In the genomic region with DNA sequence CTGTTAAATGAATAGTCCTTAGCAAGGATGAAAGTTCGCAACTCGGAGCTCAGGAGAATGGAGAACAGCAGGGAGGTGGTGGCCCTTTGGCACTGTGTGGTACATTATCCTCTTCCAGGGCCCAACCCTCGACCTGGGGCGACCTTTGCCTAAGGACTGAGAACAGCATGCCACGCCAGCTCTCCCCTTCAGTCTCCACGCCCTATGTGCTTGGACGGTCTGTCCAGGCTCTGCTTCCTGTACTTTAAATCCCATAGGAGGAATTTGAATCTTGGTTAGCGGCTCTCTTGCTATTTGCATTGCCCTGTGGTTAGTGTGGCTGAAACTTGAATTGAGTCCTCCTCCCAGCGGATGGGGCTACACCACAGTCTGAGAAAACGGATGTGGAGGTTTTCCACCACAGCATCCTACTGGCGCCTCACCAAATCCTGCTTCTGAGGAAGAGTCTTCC, we compare ENCODE assay signal across 8 mouse cellular contexts. TPM values are rescaled to one million over a fixed set of nuclear protein-coding genes. Genes with fewer than 3 reads are reported as not detected.
DNase-seq lines count a peak whose midpoint lies in the region; ATAC-seq and TF ChIP-seq lines count a peak whose summit lies in the region.

No protein-coding gene starts in this region.

- H3K36me3 ChIP-seq in testis, adult 2 months (ENCODE audit: control insufficient read depth, insufficient read depth, low read length): no peaks in the 10 kb centered on the region
- no peaks in the 10 kb centered on the region for H3K36me3 ChIP-seq in heart, embryonic 10.5 days
- H3K36me3 ChIP-seq in kidney, adult 2 months (ENCODE audit: control insufficient read depth, insufficient read depth, low read length): no peaks in the 10 kb centered on the region

- H3K27ac ChIP-seq in testis, adult 2 months (ENCODE audit: control insufficient read depth, insufficient read depth, low read depth, low read length): peak overlapping the region; percentile 40
- H3K27ac ChIP-seq in heart, embryonic 10.5 days: peak overlapping the region; percentile 86
- H3K27ac ChIP-seq in kidney, adult 2 months (ENCODE audit: insufficient read depth, low read depth, low read length): peak overlapping the region; percentile 83

- peaks cover 15% of the 10 kb centered on the region for H3K4me1 ChIP-seq in testis, adult 2 months (ENCODE audit: control insufficient read depth, insufficient read depth, low read length)
- H3K4me1 ChIP-seq in heart, embryonic 10.5 days: peaks cover 15% of the 10 kb centered on the region
- peaks cover 8% of the 10 kb centered on the region; the same call in 1 of the 2 replicates for H3K4me1 ChIP-seq in kidney, adult 2 months (ENCODE audit: control insufficient read depth, insufficient read depth, low read length)

- H3K27me3 ChIP-seq in testis, adult 2 months (ENCODE audit: control insufficient read depth, insufficient read depth, low read length): no peaks in the 10 kb centered on the region
- peaks cover 16% of the 10 kb centered on the region for H3K27me3 ChIP-seq in heart, embryonic 10.5 days (ENCODE audit: insufficient read depth, poor library complexity, severe bottlenecking)
- H3K27me3 ChIP-seq in kidney, adult 2 months (replicated peaks; ENCODE audit: control insufficient read depth, insufficient read depth, low read length): no peaks in the 10 kb centered on the region

- no peak for TF ChIP-seq POLR2A in testis, adult 2 months (IDR thresholded peaks at IDR 0.05; ENCODE audit: control insufficient read depth, low read depth, low read length)
- no peak for TF ChIP-seq POLR2A in kidney, adult 2 months (IDR thresholded peaks at IDR 0.05; ENCODE audit: low read depth, low read length)

- TF ChIP-seq CTCF in testis, adult 2 months (IDR thresholded peaks at IDR 0.05; ENCODE audit: control insufficient read depth, insufficient read depth, insufficient replicate concordance, low read depth, low read length): no peak
- TF ChIP-seq CTCF in kidney, adult 2 months (conservative IDR thresholded peaks at IDR 0.05; ENCODE audit: insufficient read depth, insufficient read length, low read depth, low read length): no peak

- 11% methylated on average over 11 of the region's 11 CpGs for WGBS in heart, embryonic 10.5 days
- WGBS in kidney, adult 2 months: 9% methylated on average over 11 of the region's 11 CpGs

- ATAC-seq in neutrophil, adult 5-6 weeks (ENCODE audit: extremely low read depth, insufficient number of reproducible peaks, low FRiP score, poor library complexity, severe bottlenecking): 0 out of 2 replicates have a peak, but pooled peaks have one; percentile 30

- H3K9me3 ChIP-seq in heart, embryonic 10.5 days: no peaks in the 10 kb centered on the region

- DNase-seq in testis, postnatal 10 days (ENCODE audit: low spot score): no peak
- peak; percentile 22 for DNase-seq in embryo, embryonic 11 days
- no peak for DNase-seq in heart, embryonic 10.5 days (ENCODE audit: low spot score)
- DNase-seq in kidney, adult 2 months: peak; percentile 72
- DNase-seq in lung, adult 18-20 months: peak; percentile 83 to 89
- DNase-seq in layer of hippocampus, adult 8-10 months (ENCODE audit: low spot score in 2 of 2): no peak

- H3K4me3 ChIP-seq in testis, adult 2 months (ENCODE audit: control insufficient read depth, low read depth, low read length): peak overlapping the region; percentile 87
- H3K4me3 ChIP-seq in heart, embryonic 10.5 days: peak overlapping the region; percentile 71
- peak overlapping the region; percentile 67 for H3K4me3 ChIP-seq in kidney, adult 2 months (ENCODE audit: insufficient read depth, low read depth, low read length)

RNA-seq across cellular contexts. Expression of gene Gm37240, which starts 0.9 kb away (rescaled TPM):
- 0.95 TPM in 1 of 2 replicates, not detected in the other for polyA plus RNA-seq in testis, adult 2 months (2012; rRNA removed)
- 2.7 and 3.0 TPM in 2 replicates for polyA plus RNA-seq in heart, embryonic 10.5 days (2016; fragmentation: Nextera tagmentation; extraction: Ambion mirVana)
- polyA plus RNA-seq in kidney, adult 2 months (2012; rRNA removed): 5.5 and 10.9 TPM in 2 replicates
- total RNA-seq in neutrophil, adult 5-6 weeks (2017): 0.12 and 0.93 TPM in 2 replicates
- total RNA-seq in layer of hippocampus, adult 8-10 months (2022): 1 to 10 TPM in 2 of 4 experiments, not detected in 2; 1.8 to 2.0 TPM

RNA-seq across cellular contexts. Expression of gene Glt28d2, which starts 0.9 kb away (rescaled TPM):
- polyA plus RNA-seq in testis, adult 2 months (2012; rRNA removed): 0.25 and 0.43 TPM in 2 replicates
- polyA plus RNA-seq in heart, embryonic 10.5 days (2016; fragmentation: Nextera tagmentation; extraction: Ambion mirVana): 0.72 and 0.78 TPM in 2 replicates
- 1.7 and 2.1 TPM in 2 replicates for polyA plus RNA-seq in kidney, adult 2 months (2012; rRNA removed)
- 0.23 and 0.49 TPM in 2 replicates for total RNA-seq in neutrophil, adult 5-6 weeks (2017)
- under 1 TPM in 3 of 4 experiments, not detected in 1; 0.41 to 0.61 (median 0.50) TPM for total RNA-seq in layer of hippocampus, adult 8-10 months (2022)

Comparison
In these comparisons a context has a peak if more than half of its experiments do, and no peak if none do; other contexts are left out.
1. DNase-seq: peak in embryo, embryonic 11 days (single experiment), kidney, adult 2 months (single experiment) and lung, adult 18-20 months (2 of 2); none in testis, postnatal 10 days (single experiment), heart, embryonic 10.5 days (single experiment) and layer of hippocampus, adult 8-10 months (0 of 2).
2. Peak in every context shown above with its lines, with median percentiles within 50 percentile points of each other: H3K27ac ChIP-seq and H3K4me3 ChIP-seq.